Mouse (Mus musculus) MEL (cell line): Measurements from ENCODE around the gene Ptpra. TPM values are rescaled to one million over a fixed set of nuclear protein-coding genes. Genes with fewer than 3 reads are reported as not detected.
A peak's percentile ranks its signal among the peaks of the same experiment; 100 is the strongest.

Experiments used
- DNase-seq: peaks from one replicate; pipeline ENCODE4 v3.0.0; 2011; ENCODE audit warnings: low read depth, low spot score
- H3K27ac ChIP-seq: 2 replicates; pipeline ENCODE4 v1.5.1; 2012; ENCODE audit warnings: low read depth, mild to moderate bottlenecking, control low read depth, low read length, moderate library complexity; ENCODE audit not compliant: control insufficient read depth
- H3K27me3 ChIP-seq, 2 experiments: fragments of 150-350 bp in 1 of 2; sonication (generic) in 1 of 2; 2 replicates each; pipeline ENCODE4 v1.6.1; 2012; ENCODE audit warnings: low read length in 2 of 2, mild to moderate bottlenecking in 2 of 2, improper control_type of control experiment in 1 of 2, moderate library complexity in 1 of 2; ENCODE audit not compliant: insufficient read depth in 2 of 2, control insufficient read depth in 1 of 2
- H3K36me3 ChIP-seq, 2 experiments: 2 replicates each; pipeline ENCODE4 v1.6.1; 2012 to 2014; ENCODE audit warnings: low read length in 2 of 2, improper control_type of control experiment in 1 of 2, inconsistent platforms in 1 of 2, mild to moderate bottlenecking in 1 of 2; ENCODE audit not compliant: insufficient read depth in 2 of 2, control insufficient read depth in 1 of 2
- H3K4me1 ChIP-seq, 2 experiments: fragments of 150-350 bp in 1 of 2; sonication (generic) in 1 of 2; 2 replicates each; pipeline ENCODE4 v1.6.1; 2012; ENCODE audit warnings: low read length in 2 of 2, improper control_type of control experiment in 1 of 2, mild to moderate bottlenecking in 1 of 2; ENCODE audit not compliant: insufficient read depth in 2 of 2, control insufficient read depth in 1 of 2
- H3K4me3 ChIP-seq, 2 experiments: fragments of 150-350 bp in 1 of 2; sonication (generic) in 1 of 2; 2 replicates each; pipeline ENCODE4 v1.5.1; 2012; ENCODE audit warnings: low read depth in 2 of 2, low read length in 2 of 2, mild to moderate bottlenecking in 2 of 2, moderate library complexity in 2 of 2, control low read depth in 1 of 2, improper control_type of control experiment in 1 of 2; ENCODE audit not compliant: control insufficient read depth in 1 of 2, insufficient read depth in 1 of 2
- H3K79me2 ChIP-seq: 2 replicates; pipeline ENCODE4 v1.6.1; 2012; ENCODE audit warnings: mild to moderate bottlenecking, low read length, moderate library complexity; ENCODE audit not compliant: control insufficient read depth, poor library complexity, insufficient read depth
- H3K9ac ChIP-seq: 2 replicates; pipeline ENCODE4 v1.6.1; 2012; ENCODE audit warnings: low read depth, mild to moderate bottlenecking, control low read depth, low read length, moderate library complexity; ENCODE audit not compliant: control insufficient read depth, poor library complexity, severe bottlenecking
- H3K9me3 ChIP-seq: fragments of 150-350 bp; sonication (generic); replicated peaks from 2 replicates; pipeline ENCODE4 v1.6.1; 2012; ENCODE audit warnings: mild to moderate bottlenecking, low read length, improper control_type of control experiment, moderate library complexity; ENCODE audit not compliant: insufficient read depth
- BHLHE40 ChIP-seq: IDR thresholded peaks from 2 replicates; pipeline ENCODE4 v1.6.1; 2012; ENCODE audit warnings: low read depth, mild to moderate bottlenecking, inconsistent platforms, low read length, improper control_type of control experiment, borderline replicate concordance
- CHD1 ChIP-seq: IDR thresholded peaks from 2 replicates; pipeline ENCODE4 v1.6.1; 2012; ENCODE audit warnings: low read depth, mild to moderate bottlenecking, inconsistent platforms, low read length, improper control_type of control experiment
- CHD2 ChIP-seq: IDR thresholded peaks from 2 replicates; pipeline ENCODE4 v1.6.1; 2011; ENCODE audit warnings: low read length, improper control_type of control experiment
- ELF1 ChIP-seq: IDR thresholded peaks from 2 replicates; pipeline ENCODE4 v1.6.1; 2014; ENCODE audit warnings: low read depth, mild to moderate bottlenecking, inconsistent platforms, low read length, improper control_type of control experiment, moderate library complexity
- EP300 ChIP-seq, 2 experiments: IDR thresholded peaks; 2 replicates each; pipeline ENCODE4 v1.6.1; 2011; ENCODE audit warnings: improper control_type of control experiment in 2 of 2, low read length in 2 of 2, low read depth in 1 of 2, mild to moderate bottlenecking in 1 of 2
- ETS1 ChIP-seq: IDR thresholded peaks from 2 replicates; pipeline ENCODE4 v1.6.1; 2012; ENCODE audit warnings: low read depth, mild to moderate bottlenecking, inconsistent platforms, low read length, improper control_type of control experiment, moderate library complexity
- KAT2A ChIP-seq: conservative IDR thresholded peaks from 2 replicates; pipeline ENCODE4 v1.6.1; 2012; ENCODE audit warnings: low read depth, low read length, improper control_type of control experiment, inconsistent platforms
- MAFK ChIP-seq: IDR thresholded peaks from 2 replicates; pipeline ENCODE4 v1.6.1; 2011; ENCODE audit warnings: low read depth, mild to moderate bottlenecking, low read length, improper control_type of control experiment, borderline replicate concordance
- MAX ChIP-seq: IDR thresholded peaks from 2 replicates; pipeline ENCODE4 v1.6.1; 2011; ENCODE audit warnings: low read length, improper control_type of control experiment
- MEF2A ChIP-seq: IDR thresholded peaks from 2 replicates; pipeline ENCODE4 v1.6.1; 2014; ENCODE audit warnings: low read depth, mild to moderate bottlenecking, inconsistent platforms, low read length, improper control_type of control experiment; ENCODE audit not compliant: poor library complexity, insufficient replicate concordance, severe bottlenecking; ENCODE audit errors: extremely low read depth
- MXI1 ChIP-seq: IDR thresholded peaks from 2 replicates; pipeline ENCODE4 v1.6.1; 2011; ENCODE audit warnings: mild to moderate bottlenecking, low read depth, low read length, improper control_type of control experiment
- MYC ChIP-seq: IDR thresholded peaks from 2 replicates; pipeline ENCODE4 v1.6.1; 2011; ENCODE audit warnings: low read depth, mild to moderate bottlenecking, low read length, improper control_type of control experiment, moderate library complexity
- SIN3A ChIP-seq: IDR thresholded peaks from 2 replicates; pipeline ENCODE4 v1.6.1; 2012; ENCODE audit warnings: low read length, improper control_type of control experiment, inconsistent platforms
- SMC3 ChIP-seq: IDR thresholded peaks from 2 replicates; pipeline ENCODE4 v1.6.1; 2011; ENCODE audit warnings: low read depth, low read length, improper control_type of control experiment
- TAL1 ChIP-seq: IDR thresholded peaks from 2 replicates; pipeline ENCODE4 v1.6.1; 2012; ENCODE audit warnings: mild to moderate bottlenecking, inconsistent platforms, low read length, moderate library complexity, mixed read lengths
- USF1 ChIP-seq: IDR thresholded peaks from 2 replicates; pipeline ENCODE4 v1.6.1; 2014; ENCODE audit warnings: low read depth, mild to moderate bottlenecking, inconsistent platforms, low read length, improper control_type of control experiment, moderate library complexity
- ZC3H11A ChIP-seq: IDR thresholded peaks from 2 replicates; pipeline ENCODE4 v1.6.1; 2012; ENCODE audit warnings: low read depth, mild to moderate bottlenecking, inconsistent platforms, low read length, improper control_type of control experiment
- ZMIZ1 ChIP-seq: IDR thresholded peaks from 2 replicates; pipeline ENCODE4 v1.6.1; 2012; ENCODE audit warnings: low read depth, mild to moderate bottlenecking, inconsistent platforms, low read length, improper control_type of control experiment, moderate library complexity
- polyA plus RNA-seq, 2 experiments: library from polyadenylated mRNA; stranded (reverse) in 1 of 2; unstranded in 1 of 2; fragments of >175 nt in 1 of 2; fragments of >200 nt in 1 of 2; gene quantifications; 2 replicates each; pipeline versions ENCODE4 v1.2.1 to v1.2.4; 2012; ENCODE audit warnings: low replicate concordance in 2 of 2, low read depth in 1 of 2; ENCODE audit not compliant: insufficient read length in 2 of 2, insufficient read depth in 1 of 2, missing spikeins in 1 of 2
- total RNA-seq: library from RNA; depleted of rRNA; stranded (reverse); fragments of 300-350 nt; gene quantifications from 2 replicates; pipeline ENCODE4 v1.2.3, GENCODE M21; 2012

Ptpra gene
- total and polyA plus RNA-seq, 3 experiments: 28.1 to 68.3 TPM; not detected in 1

DNA sequence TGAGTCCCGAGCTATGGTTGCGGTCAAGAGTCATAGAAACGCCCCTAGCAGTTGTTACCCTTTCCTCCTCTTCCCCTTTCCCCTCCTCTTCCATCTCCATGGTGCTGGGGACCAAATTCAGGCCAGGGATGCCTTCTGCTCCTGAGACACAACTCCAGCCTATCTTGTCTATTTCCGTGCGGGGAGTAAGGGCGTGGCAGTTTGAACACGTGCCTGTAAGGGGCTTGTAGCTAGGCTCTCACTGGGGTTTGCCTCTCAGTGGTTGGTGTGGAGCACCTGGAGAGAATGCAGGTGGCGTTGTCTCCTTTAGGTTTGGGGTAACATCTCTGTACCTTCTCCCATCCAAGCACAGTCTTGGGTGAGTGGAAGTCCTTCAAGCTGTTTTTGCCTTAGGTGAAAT, 129.7 kb downstream of the Ptpra start:
- Histone ChIP-seq H3K9me3 (no peaks in the 10 kb centered on the region), H3K4me3 (no peak overlapping the region), H3K9ac (no peak overlapping the region), H3K4me1 (peaks cover 0 to 10% of the 10 kb centered on the region in 2 experiments; a peak in 1 of 4 replicates), H3K27ac (no peak overlapping the region), H3K79me2 (no peaks in the 10 kb centered on the region), H3K36me3 (0 out of 4 replicates have a peak, but pooled peaks cover 0 to 2% of the 10 kb centered on the region in 2 experiments), H3K27me3 (no peaks in the 10 kb centered on the region)
- peak; percentile 37 for DNase-seq
- peak; percentile 71 for TF ChIP-seq MXI1
- TF ChIP-seq MAX: peak; percentile 55; the same call in 1 of the 2 replicates
- TF ChIP-seq MYC: peak; percentile 61; the same call in 1 of the 2 replicates
- no peak for TF ChIP-seq SMC3
- TF ChIP-seq EP300 (IDR thresholded peaks at IDR 0.05; ENCODE audit: low read depth in 1 of 2, low read length in 2 of 2): no peak
- peak; percentile 72; the same call in 1 of the 2 replicates for TF ChIP-seq USF1
- no peak for TF ChIP-seq SIN3A
- peak; percentile 77 for TF ChIP-seq BHLHE40
- TF ChIP-seq MAFK: no peak

DNA sequence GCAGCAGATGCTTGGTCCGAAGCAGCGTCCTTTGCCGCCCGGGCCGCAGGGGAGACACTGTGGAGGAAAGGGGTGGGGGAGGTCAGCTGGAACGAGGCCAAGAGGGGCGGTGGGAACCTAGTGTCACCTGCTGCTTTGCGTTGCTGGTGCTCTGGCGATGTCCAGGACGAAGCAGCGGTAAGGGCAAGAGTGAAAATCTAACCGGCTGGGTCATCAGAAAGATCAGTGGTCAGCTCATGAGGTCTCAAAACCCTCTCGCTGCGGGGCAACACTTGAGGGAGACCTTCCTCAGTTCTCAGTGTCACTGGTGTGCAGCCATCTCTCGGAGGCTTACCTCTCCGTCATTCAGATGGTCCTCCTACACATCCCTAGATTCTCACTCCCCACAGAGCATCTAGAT, 131.1 kb downstream of the Ptpra start:
- Histone ChIP-seq H3K9me3 (no peaks in the 10 kb centered on the region), H3K27ac (no peak overlapping the region), H3K36me3 (0 out of 4 replicates have a peak, but pooled peaks cover 0 to 2% of the 10 kb centered on the region in 2 experiments), H3K79me2 (no peaks in the 10 kb centered on the region), H3K4me1 (peaks cover 0 to 16% of the 10 kb centered on the region in 2 experiments; a peak in 2 of 4 replicates), H3K4me3 (no peak overlapping the region), H3K27me3 (no peaks in the 10 kb centered on the region), H3K9ac (no peak overlapping the region)
- TF ChIP-seq EP300 (IDR thresholded peaks at IDR 0.05; ENCODE audit: low read depth in 1 of 2, low read length in 2 of 2): no peak
- TF ChIP-seq SMC3: no peak
- no peak for TF ChIP-seq ETS1
- no peak for TF ChIP-seq ZMIZ1
- TF ChIP-seq CHD2: no peak
- TF ChIP-seq KAT2A: no peak
- no peak for TF ChIP-seq ZC3H11A
- no peak for TF ChIP-seq CHD1
- TF ChIP-seq MAFK: no peak
- no peak for TF ChIP-seq TAL1
- no peak for TF ChIP-seq ELF1
- TF ChIP-seq BHLHE40: no peak
- TF ChIP-seq MEF2A: no peak
- no peak for DNase-seq
